ENCODE assay signal across 8 mouse cellular contexts in genomic region chr5:24426037-24426432, GRCm38 (mm10). TPM values are rescaled to one million over a fixed set of nuclear protein-coding genes. Genes with fewer than 3 reads are reported as not detected.
DNase-seq lines count a peak whose midpoint lies in the region; ATAC-seq and TF ChIP-seq lines count a peak whose summit lies in the region.

No protein-coding gene starts in this region.

- H3K27me3 ChIP-seq in megakaryocyte, embryonic 14.5 days (replicated peaks) = no peaks in the 10 kb centered on the region
- no peaks in the 10 kb centered on the region for H3K27me3 ChIP-seq in neural tube, embryonic 14.5 days (ENCODE audit: control insufficient read depth, insufficient read depth, low read length)

- H3K9ac ChIP-seq in neural tube, embryonic 14.5 days (replicated peaks; ENCODE audit: low read depth, low read length) = peak overlapping the region; percentile 39; the same call in 1 of the 2 replicates

- peak overlapping the region; percentile 92 for H3K4me3 ChIP-seq in megakaryocyte, embryonic 14.5 days (replicated peaks)
- H3K4me3 ChIP-seq in embryonic fibroblast, embryonic 13.5 days (ENCODE audit: insufficient read depth, low read length) = peak overlapping the region; percentile 74
- H3K4me3 ChIP-seq in neural tube, embryonic 14.5 days (ENCODE audit: low read depth, low read length) = peak overlapping the region; percentile 52; the same call in 1 of the 2 replicates

- H3K9me3 ChIP-seq in megakaryocyte, embryonic 14.5 days = no peaks in the 10 kb centered on the region
- no peaks in the 10 kb centered on the region for H3K9me3 ChIP-seq in neural tube, embryonic 14.5 days (ENCODE audit: control insufficient read depth, low read length)

- no peak for ATAC-seq in megakaryocyte, adult 5-6 weeks (ENCODE audit: poor library complexity, severe bottlenecking)
- ATAC-seq in neural tube, embryonic 14.5 days (ENCODE audit: low read depth) = no peak

- peak; percentile 46 to 62 for DNase-seq in kidney, postnatal 4 days
- no peak for DNase-seq in adipocyte (ENCODE audit: low spot score)
- no peak for DNase-seq in MN1 (ENCODE audit: low spot score)
- no peak for DNase-seq in left cerebral cortex, adult 9 months (ENCODE audit: low spot score in 2 of 2)

- 1% methylated on average over 10 of the region's 10 CpGs for WGBS in neural tube, embryonic 14.5 days

- no peak for TF ChIP-seq POLR2A in embryonic fibroblast, embryonic 13.5 days (IDR thresholded peaks at IDR 0.05; ENCODE audit: low read depth, low read length)

- TF ChIP-seq CTCF in embryonic fibroblast, embryonic 13.5 days (IDR thresholded peaks at IDR 0.05; ENCODE audit: borderline replicate concordance, insufficient read depth, low read length) = no peak

- H3K27ac ChIP-seq in embryonic fibroblast, embryonic 13.5 days (ENCODE audit: insufficient read depth, low read length) = peak overlapping the region; percentile 59; the same call in 1 of the 2 replicates
- no peak overlapping the region for H3K27ac ChIP-seq in neural tube, embryonic 14.5 days (ENCODE audit: low read depth, low read length)

- H3K4me2 ChIP-seq in neural tube, embryonic 14.5 days (ENCODE audit: low read depth, low read length) = peak overlapping the region; percentile 83

- H3K36me3 ChIP-seq in megakaryocyte, embryonic 14.5 days (replicated peaks; ENCODE audit: low read length) = peaks cover 49% of the 10 kb centered on the region
- peaks cover 7% of the 10 kb centered on the region; the same call in 1 of the 2 replicates for H3K36me3 ChIP-seq in neural tube, embryonic 14.5 days (ENCODE audit: control insufficient read depth, insufficient read depth, low read length)

- H3K4me1 ChIP-seq in megakaryocyte, embryonic 14.5 days = peaks cover 61% of the 10 kb centered on the region
- peaks cover 4% of the 10 kb centered on the region for H3K4me1 ChIP-seq in embryonic fibroblast, embryonic 13.5 days (ENCODE audit: control insufficient read depth, insufficient read depth, low read length)
- H3K4me1 ChIP-seq in neural tube, embryonic 14.5 days (ENCODE audit: control insufficient read depth, insufficient read depth, low read length) = peaks cover 26% of the 10 kb centered on the region; the same call in 1 of the 2 replicates

RNA-seq across cellular contexts. Expression of gene Slc4a2, which starts 2.4 kb away (rescaled TPM):
- 14.7 and 31.0 TPM in 2 replicates for polyA plus RNA-seq in megakaryocyte, embryonic 14.5 days (2012; ENCODE audit: insufficient read depth, low replicate concordance)
- 17.2 and 19.9 TPM in 2 replicates for total RNA-seq in megakaryocyte, adult 5-6 weeks (2015)
- 34.2 and 40.0 TPM in 2 replicates for total RNA-seq in megakaryocyte, adult 5-6 weeks (2017)
- 59.0 and 69.3 TPM in 2 replicates for polyA plus RNA-seq in embryonic fibroblast, embryonic 13.5 days (2011; ENCODE audit: insufficient read length, low read depth, missing spikeins)
- 11.2 and 13.8 TPM in 2 replicates for polyA plus RNA-seq in neural tube, embryonic 14.5 days (2014; fragmentation: Nextera tagmentation; extraction: Ambion mirVana)

RNA-seq across cellular contexts. Expression of gene Cdk5, which starts 2.7 kb away (rescaled TPM):
- 6.0 and 14.5 TPM in 2 replicates for polyA plus RNA-seq in megakaryocyte, embryonic 14.5 days (2012; ENCODE audit: insufficient read depth, low replicate concordance)
- 18.2 and 27.5 TPM in 2 replicates for total RNA-seq in megakaryocyte, adult 5-6 weeks (2015)
- 16.9 and 18.2 TPM in 2 replicates for total RNA-seq in megakaryocyte, adult 5-6 weeks (2017)
- polyA plus RNA-seq in embryonic fibroblast, embryonic 13.5 days (2011; ENCODE audit: insufficient read length, low read depth, missing spikeins) = 70.7 and 76.7 TPM in 2 replicates
- 119 and 126 TPM in 2 replicates for polyA plus RNA-seq in neural tube, embryonic 14.5 days (2014; fragmentation: Nextera tagmentation; extraction: Ambion mirVana)

RNA-seq across cellular contexts. Expression of gene Asic3, which starts 12.8 kb away (rescaled TPM):
- polyA plus RNA-seq in megakaryocyte, embryonic 14.5 days (2012; ENCODE audit: insufficient read depth, low replicate concordance) = not detected in 2 replicates
- total RNA-seq in megakaryocyte, adult 5-6 weeks (2015) = not detected in 2 replicates
- not detected in 2 replicates for total RNA-seq in megakaryocyte, adult 5-6 weeks (2017)
- 2.3 and 3.5 TPM in 2 replicates for polyA plus RNA-seq in embryonic fibroblast, embryonic 13.5 days (2011; ENCODE audit: insufficient read length, low read depth, missing spikeins)
- 0.58 and 3.0 TPM in 2 replicates for polyA plus RNA-seq in neural tube, embryonic 14.5 days (2014; fragmentation: Nextera tagmentation; extraction: Ambion mirVana)

RNA-seq across cellular contexts. Expression of gene Fastk, which starts 19.1 kb away (rescaled TPM):
- 216 and 275 TPM in 2 replicates for polyA plus RNA-seq in megakaryocyte, embryonic 14.5 days (2012; ENCODE audit: insufficient read depth, low replicate concordance)
- 33.4 and 42.2 TPM in 2 replicates for total RNA-seq in megakaryocyte, adult 5-6 weeks (2015)
- total RNA-seq in megakaryocyte, adult 5-6 weeks (2017) = 21.7 and 22.3 TPM in 2 replicates
- polyA plus RNA-seq in embryonic fibroblast, embryonic 13.5 days (2011; ENCODE audit: insufficient read length, low read depth, missing spikeins) = 63.3 and 91.1 TPM in 2 replicates
- polyA plus RNA-seq in neural tube, embryonic 14.5 days (2014; fragmentation: Nextera tagmentation; extraction: Ambion mirVana) = 93.2 and 97.7 TPM in 2 replicates

RNA-seq across cellular contexts. Expression of gene Tmub1, which starts 21.6 kb away (rescaled TPM):
- 31.6 and 37.8 TPM in 2 replicates for polyA plus RNA-seq in megakaryocyte, embryonic 14.5 days (2012; ENCODE audit: insufficient read depth, low replicate concordance)
- 11.3 and 13.4 TPM in 2 replicates for total RNA-seq in megakaryocyte, adult 5-6 weeks (2015)
- total RNA-seq in megakaryocyte, adult 5-6 weeks (2017) = 11.7 and 20.9 TPM in 2 replicates
- 5.9 and 9.8 TPM in 2 replicates for polyA plus RNA-seq in embryonic fibroblast, embryonic 13.5 days (2011; ENCODE audit: insufficient read length, low read depth, missing spikeins)
- polyA plus RNA-seq in neural tube, embryonic 14.5 days (2014; fragmentation: Nextera tagmentation; extraction: Ambion mirVana) = 63.9 and 68.0 TPM in 2 replicates

Comparison
In these comparisons a context has a peak if more than half of its experiments do, and no peak if none do; other contexts are left out.
1. DNase-seq: peak in kidney, postnatal 4 days (2 of 2); none in adipocyte (single experiment), MN1 (single experiment) and left cerebral cortex, adult 9 months (0 of 2).
2. Peak in every context shown above with its lines, with median percentiles within 50 percentile points of each other: H3K4me3 ChIP-seq.